Mouse (Mus musculus) limb, embryonic 14.5 days (tissue): ENCODE measurements around the gene Kdelr1. TPM values are rescaled to one million over a fixed set of nuclear protein-coding genes. Genes with fewer than 3 reads are reported as not detected.

Experiments used
- ATAC-seq: fragments of 200-750 bp; cut with Nextera tagmentation; 2 replicates; pipeline ENCODE4 v1.8.0; 2017; ENCODE audit warnings: low read depth, moderate number of reproducible peaks, moderate TSS enrichment; ENCODE audit not compliant: low FRiP score
- DNase-seq: peaks from one replicate; pipeline ENCODE4 v3.0.0-alpha.2; 2015; ENCODE audit warnings: low spot score
- H3K27ac ChIP-seq: fragments of 300-500 bp; sonication (generic); replicated peaks from 2 replicates; pipeline ENCODE4 v1.5.1; 2014; ENCODE audit warnings: low read depth, mild to moderate bottlenecking, low read length, moderate library complexity, mixed read lengths
- H3K27me3 ChIP-seq: fragments of 300-500 bp; sonication (generic); 2 replicates; pipeline ENCODE4 v1.6.1; 2014; ENCODE audit warnings: low read length, mixed read lengths; ENCODE audit not compliant: control insufficient read depth, insufficient read depth
- H3K36me3 ChIP-seq: fragments of 300-500 bp; sonication (generic); 2 replicates; pipeline ENCODE4 v1.6.1; 2014; ENCODE audit warnings: mild to moderate bottlenecking, low read length, moderate library complexity, mixed read lengths; ENCODE audit not compliant: control insufficient read depth, insufficient read depth
- H3K4me1 ChIP-seq: fragments of 300-500 bp; sonication (generic); 2 replicates; pipeline ENCODE4 v1.6.1; 2014; ENCODE audit warnings: antibody characterized with exemption, low read length, mixed read lengths; ENCODE audit not compliant: control insufficient read depth, insufficient read depth
- H3K4me2 ChIP-seq: fragments of 300-500 bp; sonication (generic); replicated peaks from 2 replicates; pipeline ENCODE4 v1.6.1; 2014; ENCODE audit warnings: low read depth, mild to moderate bottlenecking, low read length, moderate library complexity; ENCODE audit not compliant: severe bottlenecking
- H3K4me3 ChIP-seq: fragments of 300-500 bp; sonication (generic); replicated peaks from 2 replicates; pipeline ENCODE4 v1.5.1; 2014; ENCODE audit warnings: low read length
- H3K9ac ChIP-seq: fragments of 300-500 bp; sonication (generic); 2 replicates; pipeline ENCODE4 v1.6.1; 2014; ENCODE audit warnings: mild to moderate bottlenecking, low read depth, low read length, moderate library complexity; ENCODE audit not compliant: severe bottlenecking
- H3K9me3 ChIP-seq: fragments of 300-500 bp; sonication (generic); 2 replicates; pipeline ENCODE4 v1.6.1; 2016; ENCODE audit warnings: low read length; ENCODE audit not compliant: control insufficient read depth
- POLR2A ChIP-seq: fragments of 200-500 bp; IDR thresholded peaks from 2 replicates; pipeline ENCODE4 v1.8.0; 2012; ENCODE audit warnings: inconsistent platforms, mild to moderate bottlenecking, moderate library complexity, borderline replicate concordance; ENCODE audit not compliant: insufficient read depth, insufficient read length; ENCODE audit errors: extremely low read depth
- WGBS: fragments of 180-500 bp; shearing (Covaris S2); extraction: QIAGEN DNeasy Blood & Tissue Kit; methylation state at CpG from one replicate; pipeline ENCODE4 v1.1.7; 2014; 5-methylcytosine and 5-hydroxymethylcytosine counted together
- polyA plus RNA-seq, 2 experiments: library from polyadenylated mRNA; depleted of rRNA in 1 of 2; stranded (reverse) in 1 of 2; unstranded in 1 of 2; fragments of >200 nt; fragmentation: Nextera tagmentation in 1 of 2; extraction: Ambion mirVana in 1 of 2; gene quantifications; 2 replicates each; pipeline versions ENCODE4 v1.2.1 to v1.2.3; 2012 to 2014

Kdelr1 gene
- polyA plus RNA-seq, 2 experiments: 163 to 374 TPM

- no peaks in the 10 kb centered on the region for H3K36me3 ChIP-seq
- TF ChIP-seq POLR2A: no peak
- peaks cover 9% of the 10 kb centered on the region; the same call in 1 of the 2 replicates for H3K27me3 ChIP-seq
- H3K9ac ChIP-seq: peak overlapping the region; percentile 34; the same call in 1 of the 2 replicates
- ATAC-seq (no peak), DNase-seq (no peak)
- peaks cover 34% of the 10 kb centered on the region for H3K4me1 ChIP-seq
- H3K9me3 ChIP-seq: no peaks in the 10 kb centered on the region
- H3K4me2 ChIP-seq: peak overlapping the region; percentile 63
- peak overlapping the region; percentile 41 for H3K4me3 ChIP-seq
- H3K27ac ChIP-seq: peak overlapping the region; percentile 90
- WGBS: 25% methylated on average over 14 of the region's 14 CpGs
Observed at GRCm38 (mm10) chr7:45924429-45924816, 51.9 kb downstream of the Kdelr1 start.

- ATAC-seq (no peak), DNase-seq (no peak)
- TF ChIP-seq POLR2A: no peak
- H3K27me3 ChIP-seq: peaks cover 9% of the 10 kb centered on the region; the same call in 1 of the 2 replicates
- H3K27ac ChIP-seq: no peak overlapping the region
- no peak overlapping the region for H3K9ac ChIP-seq
- 9% methylated on average over 17 of the region's 23 CpGs for WGBS
- H3K4me2 ChIP-seq: peak overlapping the region; percentile 23; the same call in 1 of the 2 replicates
- H3K36me3 ChIP-seq: no peaks in the 10 kb centered on the region
- H3K4me3 ChIP-seq: no peak overlapping the region
- H3K9me3 ChIP-seq: no peaks in the 10 kb centered on the region
- H3K4me1 ChIP-seq: peaks cover 6% of the 10 kb centered on the region; the same call in 1 of the 2 replicates
Observed at GRCm38 (mm10) chr7:45928626-45929295, 56.2 kb downstream of the Kdelr1 start.

- DNase-seq (no peak), ATAC-seq (no peak)
- Histone ChIP-seq H3K27ac (no peak overlapping the region), H3K27me3 (peaks cover 9% of the 10 kb centered on the region; the same call in 1 of the 2 replicates), H3K4me1 (no peaks in the 10 kb centered on the region), H3K4me3 (no peak overlapping the region), H3K9me3 (no peaks in the 10 kb centered on the region), H3K4me2 (no peak overlapping the region), H3K9ac (no peak overlapping the region), H3K36me3 (no peaks in the 10 kb centered on the region)
- no peak for TF ChIP-seq POLR2A
- WGBS: 92% methylated on average over 1 of the region's 1 CpGs
Observed at GRCm38 (mm10) chr7:45929688-45930087, 57.1 kb downstream of the Kdelr1 start.

Other genes with a start within 250 kb of the Kdelr1 start
- gene Rasip1, start 245.3 kb upstream of the Kdelr1 start, polyA plus RNA-seq (2012; rRNA removed): 14.1 and 16.7 TPM in 2 replicates
- gene Rasip1, start 245.3 kb upstream of the Kdelr1 start, polyA plus RNA-seq (2014; fragmentation: Nextera tagmentation; extraction: Ambion mirVana): 11.0 and 11.8 TPM in 2 replicates
- 34.6 and 43.9 TPM in 2 replicates for gene Mamstr, start 232.8 kb upstream of the Kdelr1 start, polyA plus RNA-seq (2012; rRNA removed)
- gene Mamstr, start 232.8 kb upstream of the Kdelr1 start, polyA plus RNA-seq (2014; fragmentation: Nextera tagmentation; extraction: Ambion mirVana): 15.7 and 19.8 TPM in 2 replicates
- gene Fut2, start 206.4 kb upstream of the Kdelr1 start, polyA plus RNA-seq (2012; rRNA removed): 1.1 and 1.4 TPM in 2 replicates
- gene Fut2, start 206.4 kb upstream of the Kdelr1 start, polyA plus RNA-seq (2014; fragmentation: Nextera tagmentation; extraction: Ambion mirVana): 2.2 and 2.9 TPM in 2 replicates
- gene Ntn5, start 188.8 kb upstream of the Kdelr1 start, polyA plus RNA-seq (2012; rRNA removed): 1.3 and 2.1 TPM in 2 replicates
- gene Ntn5, start 188.8 kb upstream of the Kdelr1 start, polyA plus RNA-seq (2014; fragmentation: Nextera tagmentation; extraction: Ambion mirVana): 0.59 and 0.86 TPM in 2 replicates
- 1.7 and 2.8 TPM in 2 replicates for gene Sec1, start 178.4 kb upstream of the Kdelr1 start, polyA plus RNA-seq (2012; rRNA removed)
- 0.46 and 0.92 TPM in 2 replicates for gene Sec1, start 178.4 kb upstream of the Kdelr1 start, polyA plus RNA-seq (2014; fragmentation: Nextera tagmentation; extraction: Ambion mirVana)
- gene Car11, start 172.9 kb upstream of the Kdelr1 start, polyA plus RNA-seq (2012; rRNA removed): 34.1 and 46.4 TPM in 2 replicates
- 9.5 and 10.6 TPM in 2 replicates for gene Car11, start 172.9 kb upstream of the Kdelr1 start, polyA plus RNA-seq (2014; fragmentation: Nextera tagmentation; extraction: Ambion mirVana)
- gene Dbp, start 167.7 kb upstream of the Kdelr1 start, polyA plus RNA-seq (2012; rRNA removed): 15.1 and 16.8 TPM in 2 replicates
- gene Dbp, start 167.7 kb upstream of the Kdelr1 start, polyA plus RNA-seq (2014; fragmentation: Nextera tagmentation; extraction: Ambion mirVana): 7.0 and 8.9 TPM in 2 replicates
- 1,056 and 1,196 TPM in 2 replicates for gene Rpl18, start 157.3 kb upstream of the Kdelr1 start, polyA plus RNA-seq (2012; rRNA removed)
- gene Rpl18, start 157.3 kb upstream of the Kdelr1 start, polyA plus RNA-seq (2014; fragmentation: Nextera tagmentation; extraction: Ambion mirVana): 1,210 and 1,246 TPM in 2 replicates
- gene Sphk2, start 154.8 kb upstream of the Kdelr1 start, polyA plus RNA-seq (2012; rRNA removed): 36.9 and 48.5 TPM in 2 replicates
- 27.5 and 29.2 TPM in 2 replicates for gene Sphk2, start 154.8 kb upstream of the Kdelr1 start, polyA plus RNA-seq (2014; fragmentation: Nextera tagmentation; extraction: Ambion mirVana)
- 0.92 and 0.95 TPM in 2 replicates for gene Fam83e, start 151.6 kb upstream of the Kdelr1 start, polyA plus RNA-seq (2012; rRNA removed)
- 0.30 and 0.48 TPM in 2 replicates for gene Fam83e, start 151.6 kb upstream of the Kdelr1 start, polyA plus RNA-seq (2014; fragmentation: Nextera tagmentation; extraction: Ambion mirVana)
- not detected in 2 replicates for gene Spaca4, start 147.0 kb upstream of the Kdelr1 start, polyA plus RNA-seq (2012; rRNA removed)
- not detected in 2 replicates for gene Spaca4, start 147.0 kb upstream of the Kdelr1 start, polyA plus RNA-seq (2014; fragmentation: Nextera tagmentation; extraction: Ambion mirVana)
- gene Lmtk3, start 89.0 kb upstream of the Kdelr1 start, polyA plus RNA-seq (2012; rRNA removed): 46.2 and 70.5 TPM in 2 replicates
- 1.8 and 2.8 TPM in 2 replicates for gene Lmtk3, start 89.0 kb upstream of the Kdelr1 start, polyA plus RNA-seq (2014; fragmentation: Nextera tagmentation; extraction: Ambion mirVana)
- gene Sult2b1, start 88.1 kb upstream of the Kdelr1 start, polyA plus RNA-seq (2012; rRNA removed): 5.3 and 8.9 TPM in 2 replicates
- gene Sult2b1, start 88.1 kb upstream of the Kdelr1 start, polyA plus RNA-seq (2014; fragmentation: Nextera tagmentation; extraction: Ambion mirVana): 19.0 and 31.7 TPM in 2 replicates
- 100 and 105 TPM in 2 replicates for gene Cyth2, start 58.2 kb upstream of the Kdelr1 start, polyA plus RNA-seq (2012; rRNA removed)
- 91.7 and 113 TPM in 2 replicates for gene Cyth2, start 58.2 kb upstream of the Kdelr1 start, polyA plus RNA-seq (2014; fragmentation: Nextera tagmentation; extraction: Ambion mirVana)
- 1.7 and 3.5 TPM in 2 replicates for gene Kcnj14, start 48.0 kb upstream of the Kdelr1 start, polyA plus RNA-seq (2012; rRNA removed)
- 1.1 and 1.4 TPM in 2 replicates for gene Kcnj14, start 48.0 kb upstream of the Kdelr1 start, polyA plus RNA-seq (2014; fragmentation: Nextera tagmentation; extraction: Ambion mirVana)
- gene Grwd1, start 41.8 kb upstream of the Kdelr1 start, polyA plus RNA-seq (2012; rRNA removed): 33.7 and 38.7 TPM in 2 replicates
- gene Grwd1, start 41.8 kb upstream of the Kdelr1 start, polyA plus RNA-seq (2014; fragmentation: Nextera tagmentation; extraction: Ambion mirVana): 62.4 and 62.9 TPM in 2 replicates
- 4.9 and 7.4 TPM in 2 replicates for gene Grin2d, start 5.6 kb downstream of the Kdelr1 start, polyA plus RNA-seq (2012; rRNA removed)
- gene Grin2d, start 5.6 kb downstream of the Kdelr1 start, polyA plus RNA-seq (2014; fragmentation: Nextera tagmentation; extraction: Ambion mirVana): 0.59 and 0.61 TPM in 2 replicates
- gene Syngr4, start 23.9 kb downstream of the Kdelr1 start, polyA plus RNA-seq (2012; rRNA removed): 0.49 and 0.83 TPM in 2 replicates
- 0.53 and 0.99 TPM in 2 replicates for gene Syngr4, start 23.9 kb downstream of the Kdelr1 start, polyA plus RNA-seq (2014; fragmentation: Nextera tagmentation; extraction: Ambion mirVana)
- gene Tmem143, start 24.2 kb downstream of the Kdelr1 start, polyA plus RNA-seq (2012; rRNA removed): 17.1 and 22.7 TPM in 2 replicates
- 3.5 and 4.7 TPM in 2 replicates for gene Tmem143, start 24.2 kb downstream of the Kdelr1 start, polyA plus RNA-seq (2014; fragmentation: Nextera tagmentation; extraction: Ambion mirVana)
- 201 and 274 TPM in 2 replicates for gene Emp3, start 48.6 kb downstream of the Kdelr1 start, polyA plus RNA-seq (2012; rRNA removed)
- gene Emp3, start 48.6 kb downstream of the Kdelr1 start, polyA plus RNA-seq (2014; fragmentation: Nextera tagmentation; extraction: Ambion mirVana): 318 and 324 TPM in 2 replicates
- 7.1 and 7.9 TPM in 2 replicates for gene Ccdc114, start 51.3 kb downstream of the Kdelr1 start, polyA plus RNA-seq (2012; rRNA removed)
- gene Ccdc114, start 51.3 kb downstream of the Kdelr1 start, polyA plus RNA-seq (2014; fragmentation: Nextera tagmentation; extraction: Ambion mirVana): 2.5 and 3.1 TPM in 2 replicates
- 1.2 and 2.2 TPM in 2 replicates for gene Abcc6, start 157.5 kb downstream of the Kdelr1 start, polyA plus RNA-seq (2012; rRNA removed)
- 0.18 and 0.30 TPM in 2 replicates for gene Abcc6, start 157.5 kb downstream of the Kdelr1 start, polyA plus RNA-seq (2014; fragmentation: Nextera tagmentation; extraction: Ambion mirVana)
- 38.8 and 39.5 TPM in 2 replicates for gene Nomo1, start 160.9 kb downstream of the Kdelr1 start, polyA plus RNA-seq (2012; rRNA removed)
- gene Nomo1, start 160.9 kb downstream of the Kdelr1 start, polyA plus RNA-seq (2014; fragmentation: Nextera tagmentation; extraction: Ambion mirVana): 21.2 and 22.1 TPM in 2 replicates
- gene Kcnj11, start 228.0 kb downstream of the Kdelr1 start, polyA plus RNA-seq (2012; rRNA removed): 2.6 and 4.7 TPM in 2 replicates
- 0.28 and 0.41 TPM in 2 replicates for gene Kcnj11, start 228.0 kb downstream of the Kdelr1 start, polyA plus RNA-seq (2014; fragmentation: Nextera tagmentation; extraction: Ambion mirVana)